Mouse (Mus musculus) kidney, embryonic 14.5 days (tissue): ENCODE measurements around the gene Mrpl2. TPM values are rescaled to one million over a fixed set of nuclear protein-coding genes. Genes with fewer than 3 reads are reported as not detected.

Experiments used
- ATAC-seq: fragments of 200-750 bp; cut with Nextera tagmentation; 2 replicates; pipeline ENCODE4 v1.8.0; 2017; ENCODE audit warnings: moderate number of reproducible peaks, mild to moderate bottlenecking, moderate TSS enrichment, moderate library complexity; ENCODE audit not compliant: low FRiP score, low TSS enrichment
- H3K27ac ChIP-seq: fragments of 300-500 bp; sonication (generic); 2 replicates; pipeline ENCODE4 v1.5.1; 2014; ENCODE audit warnings: low read depth, mild to moderate bottlenecking, low read length, moderate library complexity, mixed read lengths
- H3K27me3 ChIP-seq: fragments of 300-500 bp; sonication (generic); 2 replicates; pipeline ENCODE4 v1.6.1; 2014; ENCODE audit warnings: mild to moderate bottlenecking, low read length; ENCODE audit not compliant: control insufficient read depth, insufficient read depth
- H3K36me3 ChIP-seq: fragments of 300-500 bp; sonication (generic); 2 replicates; pipeline ENCODE4 v1.6.1; 2014; ENCODE audit warnings: low read length, mixed read lengths; ENCODE audit not compliant: control insufficient read depth, insufficient read depth
- H3K4me1 ChIP-seq: fragments of 300-500 bp; sonication (generic); 2 replicates; pipeline ENCODE4 v1.6.1; 2014; ENCODE audit warnings: low read length, mixed read lengths; ENCODE audit not compliant: control insufficient read depth, insufficient read depth
- H3K4me2 ChIP-seq: fragments of 300-500 bp; sonication (generic); replicated peaks from 2 replicates; pipeline ENCODE4 v1.6.1; 2014; ENCODE audit warnings: low read depth, mild to moderate bottlenecking, low read length
- H3K4me3 ChIP-seq: fragments of 300-500 bp; sonication (generic); 2 replicates; pipeline ENCODE4 v1.5.1; 2014; ENCODE audit warnings: mild to moderate bottlenecking, low read length
- H3K9ac ChIP-seq: fragments of 300-500 bp; sonication (generic); 2 replicates; pipeline ENCODE4 v1.6.1; 2014; ENCODE audit warnings: low read depth, mild to moderate bottlenecking, low read length, moderate library complexity
- H3K9me3 ChIP-seq: fragments of 300-500 bp; sonication (generic); 2 replicates; pipeline ENCODE4 v1.6.1; 2016; ENCODE audit warnings: low read length; ENCODE audit not compliant: control insufficient read depth
- WGBS: fragments of 180-500 bp; shearing (Covaris S2); extraction: QIAGEN DNeasy Blood & Tissue Kit; methylation state at CpG from one replicate; pipeline ENCODE4 v1.1.7; 2014; 5-methylcytosine and 5-hydroxymethylcytosine counted together
- polyA plus RNA-seq: library from polyadenylated mRNA; unstranded; fragments of >200 nt; fragmentation: Nextera tagmentation; extraction: Ambion mirVana; gene quantifications from 2 replicates; pipeline ENCODE4 v1.2.1, GENCODE M21; 2014

Mrpl2 gene
- polyA plus RNA-seq, 1 experiment from 2014 or later = 121 TPM

DNA sequence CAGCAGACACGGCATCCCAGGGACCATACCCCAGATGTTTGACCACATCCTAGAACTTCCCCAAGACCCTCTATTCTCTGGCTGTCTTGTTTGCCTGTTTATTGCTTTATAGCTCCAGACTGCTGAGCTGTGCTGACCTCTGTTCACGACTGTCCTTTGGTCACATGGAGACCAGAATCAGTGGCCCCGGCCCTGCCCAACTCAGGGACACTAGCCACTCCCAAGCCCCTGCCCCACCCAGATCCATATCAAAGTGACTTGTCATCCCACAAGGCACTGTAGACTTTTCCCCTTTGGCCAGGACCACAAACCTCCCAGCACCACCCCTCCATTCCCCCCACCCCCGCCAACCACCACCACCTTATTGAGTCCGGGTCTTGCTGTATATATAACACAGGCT lies 53.2 kb downstream of the Mrpl2 start:
- Histone ChIP-seq H3K4me3 (no peak overlapping the region), H3K9me3 (no peaks in the 10 kb centered on the region), H3K4me2 (no peak overlapping the region), H3K27me3 (no peaks in the 10 kb centered on the region), H3K4me1 (peaks cover 23% of the 10 kb centered on the region), H3K36me3 (peaks cover 26% of the 10 kb centered on the region; the same call in 1 of the 2 replicates), H3K27ac (no peak overlapping the region), H3K9ac (no peak overlapping the region)
- ATAC-seq = no peak
- 50% methylated on average over 5 of the region's 5 CpGs for WGBS

Other genes with a start within 250 kb of the Mrpl2 start
- gene Crip3, start 217.3 kb upstream of the Mrpl2 start, polyA plus RNA-seq = 0.38 and 0.60 TPM in 2 replicates
- gene Slc22a7, start 207.8 kb upstream of the Mrpl2 start, polyA plus RNA-seq = not detected in 2 replicates
- gene Ttbk1, start 158.6 kb upstream of the Mrpl2 start, polyA plus RNA-seq = 0.04 and 0.11 TPM in 2 replicates
- 67.9 and 71.2 TPM in 2 replicates for gene Dnph1, start 149.5 kb upstream of the Mrpl2 start, polyA plus RNA-seq
- gene Cul9, start 99.8 kb upstream of the Mrpl2 start, polyA plus RNA-seq = 3.0 and 4.8 TPM in 2 replicates
- gene Srf, start 90.1 kb upstream of the Mrpl2 start, polyA plus RNA-seq = 10.3 and 12.8 TPM in 2 replicates
- gene Ptk7, start 16.7 kb upstream of the Mrpl2 start, polyA plus RNA-seq = 58.5 and 64.1 TPM in 2 replicates
- 22.0 and 31.5 TPM in 2 replicates for gene Klc4, start 207 bp upstream of the Mrpl2 start, polyA plus RNA-seq
- 40.7 and 42.6 TPM in 2 replicates for gene Cul7, start 4.1 kb downstream of the Mrpl2 start, polyA plus RNA-seq
- 54.0 and 66.5 TPM in 2 replicates for gene Rrp36, start 28.1 kb downstream of the Mrpl2 start, polyA plus RNA-seq
- gene Mea1, start 32.6 kb downstream of the Mrpl2 start, polyA plus RNA-seq = 148 and 174 TPM in 2 replicates
- gene Klhdc3, start 34.7 kb downstream of the Mrpl2 start, polyA plus RNA-seq = 91.0 and 110 TPM in 2 replicates
- gene Ppp2r5d, start 58.9 kb downstream of the Mrpl2 start, polyA plus RNA-seq = 61.1 and 99.9 TPM in 2 replicates
- gene Pex6, start 65.2 kb downstream of the Mrpl2 start, polyA plus RNA-seq = 20.5 and 21.0 TPM in 2 replicates
- 0.43 and 1.0 TPM in 2 replicates for gene Gnmt, start 82.9 kb downstream of the Mrpl2 start, polyA plus RNA-seq
- 61.7 and 71.5 TPM in 2 replicates for gene Cnpy3, start 106.0 kb downstream of the Mrpl2 start, polyA plus RNA-seq
- 0.38 and 0.56 TPM in 2 replicates for gene Ptcra, start 117.5 kb downstream of the Mrpl2 start, polyA plus RNA-seq
- gene 2310039H08Rik, start 126.4 kb downstream of the Mrpl2 start, polyA plus RNA-seq = 73.6 and 92.5 TPM in 2 replicates
- 139 and 164 TPM in 2 replicates for gene Rpl7l1, start 136.4 kb downstream of the Mrpl2 start, polyA plus RNA-seq
- gene Bicral, start 212.3 kb downstream of the Mrpl2 start, polyA plus RNA-seq = 2.6 and 5.2 TPM in 2 replicates
- gene Tbcc, start 244.5 kb downstream of the Mrpl2 start, polyA plus RNA-seq = 71.0 and 82.1 TPM in 2 replicates